Mouse (Mus musculus): ENCODE data around the gene Anapc15. TPM values are rescaled to one million over a fixed set of nuclear protein-coding genes. Genes with fewer than 3 reads are reported as not detected.

Gene Anapc15
- total RNA-seq, 2 experiments from 2014 or later: 27.2 to 34.1 TPM

- DNase-seq (ENCODE audit: low spot score in 2 of 2): no peak
Observed at GRCm38 (mm10) chr7:101844186-101844585, 19.3 kb upstream of the Anapc15 start.

- DNase-seq (ENCODE audit: low spot score in 2 of 2): no peak
Observed at GRCm38 (mm10) chr7:101847934-101848333, 15.6 kb upstream of the Anapc15 start.

- DNase-seq (ENCODE audit: low spot score in 2 of 2): no peak
Observed at GRCm38 (mm10) chr7:101851689-101852088, 11.8 kb upstream of the Anapc15 start.

- no peak for DNase-seq (ENCODE audit: low spot score in 2 of 2)
Observed at GRCm38 (mm10) chr7:101852846-101853245, 10.7 kb upstream of the Anapc15 start.

GRCm38 (mm10) chr7:101853816-101854215 is 9.7 kb upstream of the Anapc15 start:
- no peak for DNase-seq (ENCODE audit: low spot score in 2 of 2)

GRCm38 (mm10) chr7:101857094-101857493 is 6.4 kb upstream of the Anapc15 start, which contains the start of gene Folr2:
Folr2 (minus strand) TSS chr7:101857194.
- DNase-seq (ENCODE audit: low spot score in 2 of 2): no peak

GRCm38 (mm10) chr7:101858362-101858761 is 5.2 kb upstream of the Anapc15 start:
- DNase-seq (ENCODE audit: low spot score in 2 of 2): no peak

- no peak for DNase-seq (ENCODE audit: low spot score in 2 of 2)
Observed at GRCm38 (mm10) chr7:101860978-101861377, 2.5 kb upstream of the Anapc15 start.

- no peak for DNase-seq (ENCODE audit: low spot score in 2 of 2)
Observed at GRCm38 (mm10) chr7:101862291-101862690, 1.2 kb upstream of the Anapc15 start.

- DNase-seq (ENCODE audit: low spot score in 2 of 2): no peak
Observed at GRCm38 (mm10) chr7:101866491-101867265, 3.2 kb downstream of the Anapc15 start.

- no peak for DNase-seq (ENCODE audit: low spot score in 2 of 2)
Observed at GRCm38 (mm10) chr7:101867482-101867881, 4.0 kb downstream of the Anapc15 start.

GRCm38 (mm10) chr7:101868241-101869162 is 5.0 kb downstream of the Anapc15 start:
- DNase-seq (ENCODE audit: low spot score in 2 of 2): no peak

- no peak for DNase-seq (ENCODE audit: low spot score in 2 of 2)
Observed at GRCm38 (mm10) chr7:101869163-101869500, 5.6 kb downstream of the Anapc15 start.

GRCm38 (mm10) chr7:101870629-101871028 is 7.1 kb downstream of the Anapc15 start, which contains the start of gene Folr1:
Folr1 (minus strand) TSS chr7:101870788.
- no peak for DNase-seq (ENCODE audit: low spot score in 2 of 2)

- no peak for DNase-seq (ENCODE audit: low spot score in 2 of 2)
Observed at GRCm38 (mm10) chr7:101871296-101871695, 7.8 kb downstream of the Anapc15 start.

GRCm38 (mm10) chr7:101875978-101876377 is 12.5 kb downstream of the Anapc15 start:
- DNase-seq (ENCODE audit: low spot score in 2 of 2): no peak

- DNase-seq (ENCODE audit: low spot score in 2 of 2): no peak
Observed at GRCm38 (mm10) chr7:101880855-101881254, 17.3 kb downstream of the Anapc15 start.

GRCm38 (mm10) chr7:101882413-101883154 is 19.1 kb downstream of the Anapc15 start:
- peak in 1 of 2 experiments; percentile 27 for DNase-seq (ENCODE audit: low spot score in 2 of 2)

- DNase-seq (ENCODE audit: low spot score in 2 of 2): no peak
Observed at GRCm38 (mm10) chr7:101884160-101884559, 20.6 kb downstream of the Anapc15 start.

GRCm38 (mm10) chr7:101886274-101886673 is 22.8 kb downstream of the Anapc15 start:
- no peak for DNase-seq (ENCODE audit: low spot score in 2 of 2)

- no peak for DNase-seq (ENCODE audit: low spot score in 2 of 2)
Observed at GRCm38 (mm10) chr7:101888460-101888859, 24.9 kb downstream of the Anapc15 start.

Data from left cerebral cortex, adult 18-20 months (tissue).